Mouse (Mus musculus) heart, postnatal 0 days (tissue): Measurements from ENCODE around the gene Stmn1.

Source experiments
- CTCF ChIP-seq: IDR thresholded peaks from 2 replicates; pipeline ENCODE4 v1.5.1; 2016; ENCODE audit warnings: antibody characterized with exemption, control low read depth, low read depth
- EP300 ChIP-seq: IDR thresholded peaks from 2 replicates; pipeline ENCODE4 v1.6.1; 2016; ENCODE audit warnings: antibody characterized with exemption, low read depth

GRCm38 (mm10) chr4:134497986-134498731 lies 30.0 kb downstream of the Stmn1 start:
- TF ChIP-seq CTCF (no peak), EP300 (no peak)
